Mouse (Mus musculus): ENCODE data around the gene Nlk. TPM values are rescaled to one million over a fixed set of nuclear protein-coding genes. Genes with fewer than 3 reads are reported as not detected.
A peak's percentile ranks its signal among the peaks of the same experiment; 100 is the strongest.

The Nlk gene
- polyA plus RNA-seq, 1 experiment from 2014 or later, result 14.0 TPM

- H3K36me3 ChIP-seq, result no peaks in the 10 kb centered on the region
- no peak overlapping the region for H3K27ac ChIP-seq
- H3K4me1 ChIP-seq, result no peaks in the 10 kb centered on the region
- WGBS, result 81% methylated on average over 3 of the region's 3 CpGs
- H3K9ac ChIP-seq, result no peak overlapping the region
- H3K4me3 ChIP-seq, result no peak overlapping the region
- H3K27me3 ChIP-seq, result no peaks in the 10 kb centered on the region
- ATAC-seq (ENCODE audit: borderline replicate concordance, extremely low read depth, low FRiP score, low TSS enrichment), result no peak
- no peaks in the 10 kb centered on the region for H3K9me3 ChIP-seq
- H3K4me2 ChIP-seq, result no peak overlapping the region
Measured at GRCm38 (mm10) chr11:78620179-78620578, 77.0 kb downstream of the Nlk start.

- Histone ChIP-seq H3K9me3 (no peaks in the 10 kb centered on the region), H3K4me1 (no peaks in the 10 kb centered on the region), H3K27me3 (no peaks in the 10 kb centered on the region), H3K36me3 (no peaks in the 10 kb centered on the region), H3K27ac (no peak overlapping the region), H3K4me2 (no peak overlapping the region), H3K9ac (no peak overlapping the region), H3K4me3 (no peak overlapping the region)
- ATAC-seq (ENCODE audit: borderline replicate concordance, extremely low read depth, low FRiP score, low TSS enrichment), result no peak
Measured at GRCm38 (mm10) chr11:78611273-78611672, 85.9 kb downstream of the Nlk start.

- Histone ChIP-seq H3K27me3 (no peaks in the 10 kb centered on the region), H3K36me3 (no peaks in the 10 kb centered on the region), H3K4me3 (no peak overlapping the region), H3K9ac (no peak overlapping the region), H3K4me1 (no peaks in the 10 kb centered on the region), H3K27ac (no peak overlapping the region), H3K4me2 (no peak overlapping the region), H3K9me3 (no peaks in the 10 kb centered on the region)
- ATAC-seq (ENCODE audit: borderline replicate concordance, extremely low read depth, low FRiP score, low TSS enrichment), result no peak
- whole genome bisulfite sequencing, result 92% methylated on average over 4 of the region's 4 CpGs
Measured at GRCm38 (mm10) chr11:78609657-78610056, 87.5 kb downstream of the Nlk start.

GRCm38 (mm10) chr11:78604826-78605225, 92.3 kb downstream of the Nlk start:
- no peaks in the 10 kb centered on the region for H3K27me3 ChIP-seq
- ATAC-seq (ENCODE audit: borderline replicate concordance, extremely low read depth, low FRiP score, low TSS enrichment), result no peak
- WGBS, result 88% methylated on average over 1 of the region's 1 CpGs
- H3K4me3 ChIP-seq, result no peak overlapping the region
- no peaks in the 10 kb centered on the region for H3K9me3 ChIP-seq
- no peak overlapping the region for H3K4me2 ChIP-seq
- H3K4me1 ChIP-seq, result 0 out of 2 replicates have a peak, but pooled peaks cover 11% of the 10 kb centered on the region
- H3K9ac ChIP-seq, result no peak overlapping the region
- H3K36me3 ChIP-seq, result no peaks in the 10 kb centered on the region
- no peak overlapping the region for H3K27ac ChIP-seq

- Histone ChIP-seq H3K9me3 (no peaks in the 10 kb centered on the region), H3K4me1 (0 out of 2 replicates have a peak, but pooled peaks cover 17% of the 10 kb centered on the region), H3K27ac (no peak overlapping the region), H3K9ac (no peak overlapping the region), H3K27me3 (no peaks in the 10 kb centered on the region), H3K4me2 (no peak overlapping the region), H3K4me3 (no peak overlapping the region), H3K36me3 (no peaks in the 10 kb centered on the region)
- no peak for ATAC-seq (ENCODE audit: borderline replicate concordance, extremely low read depth, low FRiP score, low TSS enrichment)
- 79% methylated on average over 3 of the region's 3 CpGs for WGBS
Measured at GRCm38 (mm10) chr11:78602781-78603180, 94.4 kb downstream of the Nlk start.

- WGBS, result 36% methylated on average over 4 of the region's 4 CpGs
Measured at GRCm38 (mm10) chr11:78600926-78601590, 96.1 kb downstream of the Nlk start.

GRCm38 (mm10) chr11:78600496-78600895, 96.7 kb downstream of the Nlk start:
- H3K27me3 ChIP-seq, result no peaks in the 10 kb centered on the region
- no peak overlapping the region for H3K9ac ChIP-seq
- no peak overlapping the region for H3K4me2 ChIP-seq
- no peak overlapping the region for H3K4me3 ChIP-seq
- no peaks in the 10 kb centered on the region for H3K36me3 ChIP-seq
- no peak for ATAC-seq (ENCODE audit: borderline replicate concordance, extremely low read depth, low FRiP score, low TSS enrichment)
- H3K27ac ChIP-seq, result no peak overlapping the region
- no peaks in the 10 kb centered on the region for H3K9me3 ChIP-seq
- 0 out of 2 replicates have a peak, but pooled peaks cover 17% of the 10 kb centered on the region for H3K4me1 ChIP-seq
- WGBS, result 45% methylated on average over 3 of the region's 3 CpGs

More at GRCm38 (mm10) chr11:78600926-78601590, 96.1 kb downstream of the Nlk start:
- Histone ChIP-seq H3K4me3 (no peak overlapping the region), H3K27me3 (no peaks in the 10 kb centered on the region), H3K36me3 (no peaks in the 10 kb centered on the region), H3K9me3 (no peaks in the 10 kb centered on the region), H3K4me1 (0 out of 2 replicates have a peak, but pooled peaks cover 17% of the 10 kb centered on the region), H3K27ac (0 out of 2 replicates have a peak overlapping the region, but pooled peaks have one; percentile 5), H3K4me2 (no peak overlapping the region), H3K9ac (no peak overlapping the region)
- no peak for ATAC-seq (ENCODE audit: borderline replicate concordance, extremely low read depth, low FRiP score, low TSS enrichment)

GRCm38 (mm10) chr11:78600051-78600450, 97.1 kb downstream of the Nlk start:
- no peak overlapping the region for H3K27ac ChIP-seq
- H3K4me2 ChIP-seq, result no peak overlapping the region
- WGBS, result 61% methylated on average over 4 of the region's 4 CpGs
- 0 out of 2 replicates have a peak, but pooled peaks cover 17% of the 10 kb centered on the region for H3K4me1 ChIP-seq
- H3K9me3 ChIP-seq, result no peaks in the 10 kb centered on the region
- no peak overlapping the region for H3K4me3 ChIP-seq
- H3K9ac ChIP-seq, result no peak overlapping the region
- H3K36me3 ChIP-seq, result no peaks in the 10 kb centered on the region
- ATAC-seq (ENCODE audit: borderline replicate concordance, extremely low read depth, low FRiP score, low TSS enrichment), result no peak
- H3K27me3 ChIP-seq, result no peaks in the 10 kb centered on the region

- Histone ChIP-seq H3K27me3 (no peaks in the 10 kb centered on the region), H3K36me3 (no peaks in the 10 kb centered on the region), H3K4me2 (no peak overlapping the region), H3K4me1 (0 out of 2 replicates have a peak, but pooled peaks cover 17% of the 10 kb centered on the region), H3K27ac (peak overlapping the region; percentile 65), H3K9me3 (no peaks in the 10 kb centered on the region), H3K4me3 (no peak overlapping the region), H3K9ac (no peak overlapping the region)
- peak; percentile 65; the same call in 1 of the 2 replicates for ATAC-seq (ENCODE audit: borderline replicate concordance, extremely low read depth, low FRiP score, low TSS enrichment)
- 51% methylated on average over 3 of the region's 3 CpGs for WGBS
Measured at GRCm38 (mm10) chr11:78598763-78599415, 98.3 kb downstream of the Nlk start.

GRCm38 (mm10) chr11:78596750-78597149, 100.4 kb downstream of the Nlk start:
- Histone ChIP-seq H3K9ac (no peak overlapping the region), H3K27me3 (no peaks in the 10 kb centered on the region), H3K4me1 (0 out of 2 replicates have a peak, but pooled peaks cover 17% of the 10 kb centered on the region), H3K4me3 (no peak overlapping the region), H3K4me2 (no peak overlapping the region), H3K9me3 (no peaks in the 10 kb centered on the region), H3K36me3 (no peaks in the 10 kb centered on the region), H3K27ac (no peak overlapping the region)
- ATAC-seq (ENCODE audit: borderline replicate concordance, extremely low read depth, low FRiP score, low TSS enrichment), result no peak

GRCm38 (mm10) chr11:78595773-78596172, 101.4 kb downstream of the Nlk start:
- H3K27me3 ChIP-seq, result no peaks in the 10 kb centered on the region
- H3K4me2 ChIP-seq, result no peak overlapping the region
- WGBS, result 86% methylated on average over 2 of the region's 2 CpGs
- 0 out of 2 replicates have a peak, but pooled peaks cover 10% of the 10 kb centered on the region for H3K4me1 ChIP-seq
- no peaks in the 10 kb centered on the region for H3K9me3 ChIP-seq
- no peak for ATAC-seq (ENCODE audit: borderline replicate concordance, extremely low read depth, low FRiP score, low TSS enrichment)
- no peak overlapping the region for H3K4me3 ChIP-seq
- no peaks in the 10 kb centered on the region for H3K36me3 ChIP-seq
- H3K27ac ChIP-seq, result no peak overlapping the region
- H3K9ac ChIP-seq, result no peak overlapping the region

GRCm38 (mm10) chr11:78594271-78594964, 102.8 kb downstream of the Nlk start:
- Histone ChIP-seq H3K36me3 (no peaks in the 10 kb centered on the region), H3K4me1 (0 out of 2 replicates have a peak, but pooled peaks cover 5% of the 10 kb centered on the region), H3K4me3 (no peak overlapping the region), H3K9ac (no peak overlapping the region), H3K27ac (no peak overlapping the region), H3K27me3 (no peaks in the 10 kb centered on the region), H3K9me3 (no peaks in the 10 kb centered on the region), H3K4me2 (no peak overlapping the region)
- WGBS, result 81% methylated on average over 6 of the region's 6 CpGs
- no peak for ATAC-seq (ENCODE audit: borderline replicate concordance, extremely low read depth, low FRiP score, low TSS enrichment)
